Mouse (Mus musculus): Measurements from ENCODE around the gene Pcbp4. TPM values are rescaled to one million over a fixed set of nuclear protein-coding genes. Genes with fewer than 3 reads are reported as not detected.

The Pcbp4 gene
- polyA plus RNA-seq, 1 experiment from 2014 or later: 7.4 TPM

DNA sequence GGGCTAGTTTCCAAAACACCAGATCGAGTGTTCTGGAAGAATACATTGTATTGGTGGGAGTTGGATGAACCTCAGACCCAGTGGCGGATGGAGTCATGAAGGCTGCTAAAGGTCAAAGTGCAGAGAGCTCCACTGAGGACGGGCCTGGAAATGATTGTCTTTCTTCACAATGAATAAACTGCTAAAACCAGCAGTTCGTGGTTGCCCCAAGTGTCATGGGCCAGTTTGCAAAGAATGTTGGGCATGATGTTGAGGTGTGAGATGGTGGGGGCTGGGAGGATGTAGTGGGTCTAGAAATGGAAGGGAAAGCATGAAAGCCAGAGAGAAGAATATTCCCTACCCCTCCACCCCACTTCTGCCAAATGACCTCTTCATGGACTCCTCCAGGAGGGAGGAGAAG lies 8.3 kb upstream of the Pcbp4 start:
- 56% methylated on average over 4 of the region's 4 CpGs for WGBS (ENCODE audit: insufficient replicate concordance)

DNA sequence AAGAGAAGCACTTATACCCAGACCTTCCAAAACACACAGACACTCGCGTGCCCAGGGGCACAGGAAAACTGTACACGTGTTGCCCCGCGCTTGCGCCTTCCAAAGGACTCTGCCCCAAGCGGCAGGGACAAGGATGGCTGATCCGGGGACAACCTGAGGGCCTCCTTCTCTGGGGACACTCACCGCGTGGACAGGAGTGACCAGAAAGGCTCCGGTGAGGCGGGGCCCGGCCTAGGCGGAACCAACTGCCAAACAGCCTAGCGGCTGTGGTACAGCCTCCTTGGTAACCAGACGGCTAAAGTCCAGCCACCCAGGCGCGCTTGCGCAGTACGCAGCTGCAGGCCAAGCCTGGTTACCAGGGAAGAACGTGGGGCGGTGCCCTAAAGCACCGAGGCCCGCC lies 5.7 kb upstream of the Pcbp4 start, which contains the start of the genes Abhd14b and Abhd14a:
Gene Abhd14b (plus strand): TSS at position 112 of the 400 bp plus-strand sequence.
Gene Abhd14a (minus strand): TSS at position 331 of the 400 bp plus-strand sequence.
- Histone ChIP-seq H3K4me2 (peak within 1 kb of the TSS; percentile 79), H3K27me3 (peaks cover 17% of the 10 kb centered on the region), H3K27ac (replicated peaks) (peak within 1 kb of the TSS; percentile 73), H3K9me3 (replicated peaks) (no peaks in the 10 kb centered on the region), H3K4me3 (replicated peaks) (peak within 1 kb of the TSS; percentile 59), H3K9ac (peak within 1 kb of the TSS; percentile 51; the same call in 1 of the 2 replicates), H3K36me3 (replicated peaks) (no peaks in the 10 kb centered on the region; the same call in 1 of the 2 replicates), H3K4me1 (replicated peaks) (peaks cover 57% of the 10 kb centered on the region)
- WGBS (ENCODE audit: insufficient replicate concordance): under 1% methylated on average over 24 of the region's 24 CpGs
- ATAC-seq (ENCODE audit: insufficient read depth): peak; percentile 77

More for the DNA sequence above, 8.3 kb upstream of the Pcbp4 start:
- H3K27me3 ChIP-seq: no peaks in the 10 kb centered on the region
- H3K4me2 ChIP-seq: no peak overlapping the region
- H3K9me3 ChIP-seq (replicated peaks): no peaks in the 10 kb centered on the region
- peaks cover 42% of the 10 kb centered on the region for H3K4me1 ChIP-seq (replicated peaks)
- no peak overlapping the region for H3K4me3 ChIP-seq (replicated peaks)
- no peak overlapping the region for H3K9ac ChIP-seq
- H3K36me3 ChIP-seq (replicated peaks): no peaks in the 10 kb centered on the region
- no peak overlapping the region for H3K27ac ChIP-seq (replicated peaks)
- ATAC-seq (ENCODE audit: insufficient read depth): no peak

DNA sequence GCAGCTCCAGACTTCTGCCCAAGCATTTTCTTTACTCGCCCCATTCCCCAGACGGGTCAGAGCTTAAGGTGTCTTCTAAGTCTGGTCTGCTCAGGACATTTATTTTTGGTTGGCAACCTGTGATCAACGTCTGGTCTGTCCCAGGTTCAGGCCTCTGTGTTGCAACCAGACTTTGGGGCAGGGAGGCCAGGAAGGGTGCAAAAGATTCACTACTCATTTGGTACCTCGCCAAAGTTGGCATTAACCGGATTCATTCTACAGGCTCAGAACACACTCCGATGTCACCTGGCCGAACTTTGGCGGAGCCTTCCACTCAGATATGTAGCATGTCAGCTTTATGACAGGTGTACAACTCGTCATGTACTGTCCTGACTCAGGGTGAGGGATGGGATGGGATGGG lies 5.1 kb upstream of the Pcbp4 start:
- Histone ChIP-seq H3K36me3 (replicated peaks) (no peaks in the 10 kb centered on the region; the same call in 1 of the 2 replicates), H3K27me3 (peaks cover 23% of the 10 kb centered on the region), H3K9me3 (replicated peaks) (no peaks in the 10 kb centered on the region), H3K27ac (replicated peaks) (peak overlapping the region; percentile 61), H3K9ac (0 out of 2 replicates have a peak overlapping the region, but pooled peaks have one; percentile 51), H3K4me1 (replicated peaks) (peaks cover 63% of the 10 kb centered on the region), H3K4me2 (peak overlapping the region; percentile 79), H3K4me3 (replicated peaks) (peak overlapping the region; percentile 59)
- peak; percentile 8; the same call in 1 of the 2 replicates for ATAC-seq (ENCODE audit: insufficient read depth)
- WGBS (ENCODE audit: insufficient replicate concordance): 31% methylated on average over 9 of the region's 9 CpGs

DNA sequence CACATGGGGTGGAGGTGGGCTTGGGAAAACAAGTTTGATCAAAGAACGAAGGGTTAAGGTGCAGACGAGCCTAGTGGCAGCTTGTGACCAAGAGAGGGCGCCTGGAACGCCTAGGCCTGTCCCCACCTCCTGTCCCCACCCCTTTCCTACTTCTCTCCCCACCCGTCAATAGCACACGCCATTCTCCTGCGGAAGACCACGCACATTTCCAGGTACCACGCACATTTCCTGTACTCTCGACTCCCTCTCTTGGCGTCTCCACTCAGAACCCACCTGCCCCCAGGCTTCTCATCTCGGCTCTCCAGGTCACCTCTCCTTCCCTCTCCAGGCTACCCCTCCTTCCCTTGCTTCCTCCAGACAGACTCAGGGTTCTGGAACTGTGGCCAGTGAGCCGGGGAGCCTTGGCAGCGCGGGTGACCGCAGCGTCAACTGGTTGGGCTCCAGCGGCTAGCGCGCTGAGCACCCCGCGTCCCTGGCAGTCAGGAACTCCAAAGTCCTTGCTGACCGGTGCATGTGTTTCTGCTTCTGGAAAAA lies 4.5 kb upstream of the Pcbp4 start:
- peak overlapping the region; percentile 73 for H3K27ac ChIP-seq (replicated peaks)
- no peaks in the 10 kb centered on the region; the same call in 1 of the 2 replicates for H3K36me3 ChIP-seq (replicated peaks)
- peaks cover 69% of the 10 kb centered on the region for H3K4me1 ChIP-seq (replicated peaks)
- H3K4me2 ChIP-seq: peak overlapping the region; percentile 79
- peak; percentile 33 for ATAC-seq (ENCODE audit: insufficient read depth)
- WGBS (ENCODE audit: insufficient replicate concordance): under 1% methylated on average over 23 of the region's 23 CpGs
- H3K9ac ChIP-seq: peak overlapping the region; percentile 41
- H3K4me3 ChIP-seq (replicated peaks): peak overlapping the region; percentile 59
- peaks cover 30% of the 10 kb centered on the region for H3K27me3 ChIP-seq
- no peaks in the 10 kb centered on the region for H3K9me3 ChIP-seq (replicated peaks)

DNA sequence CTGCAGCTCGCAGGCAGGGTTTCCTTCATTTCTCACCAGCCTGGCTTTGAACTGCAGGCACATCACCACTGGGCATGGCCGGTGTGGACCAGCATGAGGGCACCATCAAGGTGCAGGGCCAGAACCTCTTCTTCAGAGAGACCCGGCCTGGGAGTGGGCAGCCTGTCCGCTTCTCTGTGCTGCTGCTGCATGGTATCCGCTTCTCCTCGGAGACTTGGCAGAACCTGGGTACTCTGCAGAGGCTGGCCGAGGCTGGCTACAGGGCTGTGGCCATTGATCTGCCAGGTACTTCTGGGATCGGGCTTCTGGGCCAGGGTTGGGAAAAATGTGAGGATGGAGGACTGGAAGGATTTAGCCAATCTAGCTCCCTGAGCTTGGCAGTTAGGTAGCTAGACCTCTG lies 3.1 kb upstream of the Pcbp4 start:
- no peaks in the 10 kb centered on the region; the same call in 1 of the 2 replicates for H3K36me3 ChIP-seq (replicated peaks)
- H3K4me2 ChIP-seq: peak overlapping the region; percentile 29
- peaks cover 43% of the 10 kb centered on the region for H3K27me3 ChIP-seq
- no peak for ATAC-seq (ENCODE audit: insufficient read depth)
- H3K4me1 ChIP-seq (replicated peaks): peaks cover 82% of the 10 kb centered on the region
- no peak overlapping the region for H3K9ac ChIP-seq
- no peak overlapping the region for H3K27ac ChIP-seq (replicated peaks)
- H3K9me3 ChIP-seq (replicated peaks): no peaks in the 10 kb centered on the region
- H3K4me3 ChIP-seq (replicated peaks): no peak overlapping the region
- WGBS (ENCODE audit: insufficient replicate concordance): 81% methylated on average over 8 of the region's 8 CpGs

DNA sequence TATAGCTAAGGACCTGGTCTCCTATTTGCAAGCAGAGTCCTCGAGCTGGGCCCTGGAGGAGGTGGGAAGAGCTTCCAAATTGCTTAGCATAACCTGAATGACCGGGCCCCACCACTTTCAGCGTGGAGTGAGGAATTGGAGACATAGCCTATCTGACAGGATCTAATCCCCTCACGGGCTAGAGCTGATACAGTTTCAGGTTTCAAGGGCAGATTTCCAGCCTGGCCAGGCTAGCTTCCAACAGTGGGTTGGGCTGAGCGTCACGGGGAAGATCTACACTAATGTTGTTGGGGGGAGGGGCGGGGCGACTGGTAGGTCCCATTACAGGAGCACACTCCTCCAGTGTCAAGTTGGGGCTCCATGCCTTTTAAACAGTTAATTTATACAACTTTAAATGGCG lies 2.4 kb upstream of the Pcbp4 start:
- Histone ChIP-seq H3K27me3 (peaks cover 51% of the 10 kb centered on the region), H3K4me2 (peak overlapping the region; percentile 29), H3K4me1 (replicated peaks) (peaks cover 82% of the 10 kb centered on the region), H3K4me3 (replicated peaks) (no peak overlapping the region), H3K27ac (replicated peaks) (0 out of 2 replicates have a peak overlapping the region, but pooled peaks have one; percentile 16), H3K9me3 (replicated peaks) (no peaks in the 10 kb centered on the region), H3K9ac (no peak overlapping the region), H3K36me3 (replicated peaks) (no peaks in the 10 kb centered on the region; the same call in 1 of the 2 replicates)
- ATAC-seq (ENCODE audit: insufficient read depth): no peak
- 47% methylated on average over 9 of the region's 9 CpGs for WGBS (ENCODE audit: insufficient replicate concordance)

DNA sequence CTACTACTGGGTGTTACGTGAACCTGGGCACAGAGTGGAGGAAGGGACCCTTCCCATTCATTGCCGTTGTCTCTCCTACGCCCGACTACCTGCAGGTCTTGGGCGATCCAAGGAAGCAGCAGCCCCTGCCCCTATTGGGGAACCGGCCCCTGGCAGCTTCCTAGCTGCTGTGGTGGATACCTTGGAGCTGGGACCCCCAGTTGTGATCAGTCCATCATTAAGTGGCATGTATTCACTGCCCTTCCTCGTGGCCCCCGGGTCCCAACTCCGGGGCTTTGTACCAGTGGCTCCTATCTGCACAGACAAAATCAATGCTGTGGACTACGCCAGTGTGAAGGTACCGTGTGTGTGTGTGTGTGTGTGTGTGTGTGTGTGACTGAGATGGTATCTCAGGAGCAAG lies 1.8 kb upstream of the Pcbp4 start:
- Histone ChIP-seq H3K9ac (no peak overlapping the region), H3K27ac (replicated peaks) (no peak overlapping the region), H3K4me2 (peak overlapping the region; percentile 1; the same call in 1 of the 2 replicates), H3K4me3 (replicated peaks) (no peak overlapping the region), H3K4me1 (replicated peaks) (peaks cover 76% of the 10 kb centered on the region), H3K36me3 (replicated peaks) (no peaks in the 10 kb centered on the region; the same call in 1 of the 2 replicates), H3K9me3 (replicated peaks) (no peaks in the 10 kb centered on the region), H3K27me3 (peaks cover 52% of the 10 kb centered on the region)
- WGBS (ENCODE audit: insufficient replicate concordance): 69% methylated on average over 11 of the region's 11 CpGs
- no peak for ATAC-seq (ENCODE audit: insufficient read depth)

DNA sequence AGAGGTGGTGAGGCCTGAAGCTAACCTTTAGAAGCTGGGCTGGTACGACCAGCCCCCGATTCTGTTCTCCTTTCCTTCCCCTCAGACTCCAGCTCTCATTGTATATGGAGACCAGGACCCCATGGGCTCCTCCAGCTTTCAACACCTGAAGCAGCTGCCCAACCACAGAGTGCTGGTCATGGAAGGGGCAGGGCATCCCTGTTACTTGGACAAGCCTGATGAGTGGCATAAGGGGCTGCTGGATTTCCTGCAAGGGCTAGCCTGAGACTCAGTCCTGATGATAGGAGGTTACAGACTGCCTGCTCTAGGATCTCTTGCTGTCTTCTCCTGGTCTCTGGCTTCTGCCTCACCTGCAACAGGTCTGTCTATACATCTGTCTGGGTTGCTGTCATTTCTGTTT lies 1.2 kb upstream of the Pcbp4 start:
- Histone ChIP-seq H3K4me3 (replicated peaks) (no peak overlapping the region), H3K36me3 (replicated peaks) (no peaks in the 10 kb centered on the region; the same call in 1 of the 2 replicates), H3K27ac (replicated peaks) (no peak overlapping the region), H3K4me2 (no peak overlapping the region), H3K9me3 (replicated peaks) (no peaks in the 10 kb centered on the region), H3K9ac (no peak overlapping the region), H3K27me3 (peaks cover 52% of the 10 kb centered on the region), H3K4me1 (replicated peaks) (peaks cover 70% of the 10 kb centered on the region)
- 28% methylated on average over 2 of the region's 2 CpGs for WGBS (ENCODE audit: insufficient replicate concordance)
- ATAC-seq (ENCODE audit: insufficient read depth): no peak

DNA sequence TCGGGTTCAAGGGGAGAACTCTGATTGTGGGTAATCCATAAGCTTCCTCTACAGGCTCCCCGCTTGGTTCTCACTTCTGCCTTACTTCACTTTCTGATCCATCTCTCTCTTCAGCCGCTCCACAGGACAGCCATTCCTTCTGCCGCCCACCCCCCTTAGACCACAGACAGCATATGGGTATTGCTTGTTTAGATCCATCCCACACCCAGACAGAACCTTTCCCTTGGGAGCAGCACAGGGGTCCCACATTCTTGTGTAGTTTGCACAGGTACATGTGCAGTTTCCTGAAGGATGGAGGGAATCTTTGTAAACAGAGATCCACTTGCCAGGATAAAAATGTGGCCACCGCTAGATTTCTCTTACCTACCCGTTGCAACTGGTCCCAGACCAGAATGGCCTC lies 740 bp upstream of the Pcbp4 start:
- H3K4me1 ChIP-seq (replicated peaks): peaks cover 65% of the 10 kb centered on the region
- H3K4me3 ChIP-seq (replicated peaks): peak overlapping the region; percentile 62; the same call in 1 of the 2 replicates
- no peak for ATAC-seq (ENCODE audit: insufficient read depth)
- H3K9ac ChIP-seq: no peak overlapping the region
- peak overlapping the region; percentile 88 for H3K4me2 ChIP-seq
- no peak overlapping the region for H3K27ac ChIP-seq (replicated peaks)
- H3K9me3 ChIP-seq (replicated peaks): no peaks in the 10 kb centered on the region
- H3K27me3 ChIP-seq: peaks cover 52% of the 10 kb centered on the region
- H3K36me3 ChIP-seq (replicated peaks): no peaks in the 10 kb centered on the region; the same call in 1 of the 2 replicates
- 53% methylated on average over 6 of the region's 6 CpGs for WGBS (ENCODE audit: insufficient replicate concordance)

DNA sequence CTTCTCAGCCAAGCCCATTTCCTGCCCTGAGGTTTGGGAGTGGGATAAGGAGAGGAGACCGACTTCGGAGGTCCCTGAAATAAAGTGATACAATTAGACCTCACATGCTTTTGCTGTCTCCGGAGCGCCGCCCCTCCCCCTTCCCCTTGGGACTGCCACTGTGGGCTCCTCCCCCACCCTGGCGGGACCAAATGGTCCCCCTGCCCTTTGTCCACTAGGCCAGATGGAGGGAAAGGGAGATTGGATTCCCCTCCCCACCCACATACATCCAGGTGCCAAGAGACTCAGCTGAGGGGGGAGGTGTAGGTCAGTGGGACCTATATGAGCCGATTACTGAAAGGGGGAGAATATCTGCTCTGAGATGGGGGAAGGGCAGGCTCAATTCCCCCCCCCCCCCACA lies 270 bp upstream of the Pcbp4 start:
- WGBS (ENCODE audit: insufficient replicate concordance): 15% methylated on average over 7 of the region's 7 CpGs
- Histone ChIP-seq H3K4me3 (replicated peaks) (peak overlapping the region; percentile 62), H3K36me3 (replicated peaks) (no peaks in the 10 kb centered on the region; the same call in 1 of the 2 replicates), H3K4me1 (replicated peaks) (peaks cover 60% of the 10 kb centered on the region), H3K27me3 (peaks cover 52% of the 10 kb centered on the region), H3K9ac (peak overlapping the region; percentile 29; the same call in 1 of the 2 replicates), H3K9me3 (replicated peaks) (no peaks in the 10 kb centered on the region), H3K27ac (replicated peaks) (0 out of 2 replicates have a peak overlapping the region, but pooled peaks have one; percentile 31), H3K4me2 (peak overlapping the region; percentile 88)
- 0 out of 2 replicates have a peak, but pooled peaks have one; percentile 4 for ATAC-seq (ENCODE audit: insufficient read depth)

DNA sequence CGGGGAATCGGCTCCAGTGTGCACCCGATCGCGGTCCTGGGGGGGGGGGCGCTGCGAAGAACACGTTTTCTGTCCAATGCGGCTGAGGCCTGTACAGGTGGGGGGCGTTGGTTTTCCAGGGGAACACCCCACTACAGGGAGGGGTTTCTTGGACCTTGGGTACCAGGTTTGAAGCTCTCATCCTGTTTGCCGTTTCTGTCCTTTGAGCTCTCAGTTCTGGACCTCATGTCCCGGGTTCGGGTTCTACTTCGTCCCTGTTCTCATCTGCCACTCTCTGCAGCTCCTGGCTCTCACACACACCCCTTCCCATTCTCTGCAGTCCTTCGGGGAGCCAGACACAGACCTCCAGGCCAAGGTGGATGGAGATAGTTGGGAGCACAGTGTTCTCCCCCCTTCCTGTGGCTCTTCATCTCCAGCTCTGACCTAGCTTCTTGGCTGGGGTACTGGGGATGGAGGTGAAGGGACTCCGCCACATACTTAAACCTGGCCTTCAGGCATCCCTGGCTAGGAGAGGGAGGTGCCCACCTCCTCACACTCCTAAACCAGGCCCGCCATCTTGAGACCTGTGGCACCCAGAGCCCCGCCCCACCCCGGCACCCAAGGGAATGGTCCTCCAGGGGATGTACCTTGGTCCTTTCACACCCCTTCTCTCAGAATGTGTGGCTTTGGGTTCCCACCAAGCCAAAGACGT lies 1.1 kb downstream of the Pcbp4 start:
- peak overlapping the region; percentile 62 for H3K4me3 ChIP-seq (replicated peaks)
- H3K27me3 ChIP-seq: peaks cover 52% of the 10 kb centered on the region
- H3K36me3 ChIP-seq (replicated peaks): no peaks in the 10 kb centered on the region; the same call in 1 of the 2 replicates
- peak overlapping the region; percentile 88 for H3K4me2 ChIP-seq
- H3K27ac ChIP-seq (replicated peaks): 0 out of 2 replicates have a peak overlapping the region, but pooled peaks have one; percentile 12
- peak overlapping the region; percentile 52; the same call in 1 of the 2 replicates for H3K9ac ChIP-seq
- peaks cover 50% of the 10 kb centered on the region for H3K4me1 ChIP-seq (replicated peaks)
- WGBS (ENCODE audit: insufficient replicate concordance): 8% methylated on average over 20 of the region's 20 CpGs
- no peak for ATAC-seq (ENCODE audit: insufficient read depth)
- H3K9me3 ChIP-seq (replicated peaks): no peaks in the 10 kb centered on the region

Data from liver, embryonic 15.5 days (tissue).